Mouse (Mus musculus) neural tube, embryonic 10.5 days (tissue): ENCODE results near the gene Mup13.
"Not testable (repeated sequence)": the region's sequence is repeated elsewhere in the genome, so short reads cannot be mapped to it uniquely, and the experiment has no call there.

Experiments used
- DNase-seq: peaks from one replicate; pipeline ENCODE4 v3.0.0-alpha.2; 2017; ENCODE audit warnings: low spot score; ENCODE audit errors: extremely low spot score

Mup13 gene

GRCm38 (mm10) chr4:61228186-61228585 is at the start of gene Mup13:
Mup13 (minus strand) TSS chr4:61228286.
- not testable (repeated sequence) for DNase-seq
